Mouse (Mus musculus) lung, postnatal 0 days (tissue): ENCODE measurements around the gene Jam2.

Experiments
- CTCF ChIP-seq: IDR thresholded peaks from 2 replicates; pipeline ENCODE4 v1.5.1; 2016; ENCODE audit warnings: antibody characterized with exemption, mild to moderate bottlenecking
- EP300 ChIP-seq: IDR thresholded peaks from 2 replicates; pipeline ENCODE4 v1.6.1; 2016; ENCODE audit warnings: antibody characterized with exemption, mild to moderate bottlenecking, control low read depth

- no peak for TF ChIP-seq CTCF
- TF ChIP-seq EP300 = no peak
Measured at GRCm38 (mm10) chr16:84774761-84775231, 873 bp downstream of the Jam2 start.
